Mouse (Mus musculus): ENCODE results near the gene Cldn17. TPM values are rescaled to one million over a fixed set of nuclear protein-coding genes. Genes with fewer than 3 reads are reported as not detected.

Gene Cldn17
- not detected in 2 replicates for polyA plus RNA-seq (2012; ENCODE audit: insufficient read depth, low replicate concordance)

- TF ChIP-seq FLI1 (IDR thresholded peaks at IDR 0.05; ENCODE audit: low read length) (no peak), GATA1 (IDR thresholded peaks at IDR 0.05; ENCODE audit: borderline replicate concordance, low read length) (no peak)
- Histone ChIP-seq H3K4me3 (replicated peaks) (no peak within 1 kb of the TSS), H3K4me1 (no peaks in the 10 kb centered on the region), H3K9me3 (peaks cover 13% of the 10 kb centered on the region), H3K36me3 (replicated peaks; ENCODE audit: low read length) (no peaks in the 10 kb centered on the region), H3K27me3 (replicated peaks) (no peaks in the 10 kb centered on the region)
These were observed at the start of gene Cldn17 for GRCm38 (mm10) chr16:88506878-88507277. Gene Cldn17, minus strand, starts transcription at chr16:88506978.

GRCm38 (mm10) chr16:88542488-88542887 lies 35.7 kb upstream of the Cldn17 start:
- Histone ChIP-seq H3K9me3 (0 out of 2 replicates have a peak, but pooled peaks cover 3% of the 10 kb centered on the region), H3K4me3 (replicated peaks) (no peak overlapping the region), H3K4me1 (no peaks in the 10 kb centered on the region), H3K36me3 (replicated peaks; ENCODE audit: low read length) (no peaks in the 10 kb centered on the region), H3K27me3 (replicated peaks) (no peaks in the 10 kb centered on the region)
- no peak for TF ChIP-seq GATA1 (IDR thresholded peaks at IDR 0.05; ENCODE audit: borderline replicate concordance, low read length)
- no peak for TF ChIP-seq FLI1 (IDR thresholded peaks at IDR 0.05; ENCODE audit: low read length)

- Histone ChIP-seq H3K27me3 (replicated peaks) (no peaks in the 10 kb centered on the region), H3K4me1 (no peaks in the 10 kb centered on the region), H3K36me3 (replicated peaks; ENCODE audit: low read length) (no peaks in the 10 kb centered on the region), H3K4me3 (replicated peaks) (no peak overlapping the region), H3K9me3 (0 out of 2 replicates have a peak, but pooled peaks cover 3% of the 10 kb centered on the region)
- TF ChIP-seq GATA1 (IDR thresholded peaks at IDR 0.05; ENCODE audit: borderline replicate concordance, low read length), result no peak
- TF ChIP-seq FLI1 (IDR thresholded peaks at IDR 0.05; ENCODE audit: low read length), result no peak
These were observed 33.2 kb upstream of the Cldn17 start for GRCm38 (mm10) chr16:88539841-88540487.

- H3K9me3 ChIP-seq, result peaks cover 5% of the 10 kb centered on the region
- H3K4me1 ChIP-seq, result no peaks in the 10 kb centered on the region
- H3K27me3 ChIP-seq (replicated peaks), result no peaks in the 10 kb centered on the region
- TF ChIP-seq GATA1 (IDR thresholded peaks at IDR 0.05; ENCODE audit: borderline replicate concordance, low read length), result no peak
- TF ChIP-seq FLI1 (IDR thresholded peaks at IDR 0.05; ENCODE audit: low read length), result no peak
- H3K4me3 ChIP-seq (replicated peaks), result no peak overlapping the region
- H3K36me3 ChIP-seq (replicated peaks; ENCODE audit: low read length), result no peaks in the 10 kb centered on the region
These were observed 4.6 kb upstream of the Cldn17 start for GRCm38 (mm10) chr16:88511348-88511747.

DNA sequence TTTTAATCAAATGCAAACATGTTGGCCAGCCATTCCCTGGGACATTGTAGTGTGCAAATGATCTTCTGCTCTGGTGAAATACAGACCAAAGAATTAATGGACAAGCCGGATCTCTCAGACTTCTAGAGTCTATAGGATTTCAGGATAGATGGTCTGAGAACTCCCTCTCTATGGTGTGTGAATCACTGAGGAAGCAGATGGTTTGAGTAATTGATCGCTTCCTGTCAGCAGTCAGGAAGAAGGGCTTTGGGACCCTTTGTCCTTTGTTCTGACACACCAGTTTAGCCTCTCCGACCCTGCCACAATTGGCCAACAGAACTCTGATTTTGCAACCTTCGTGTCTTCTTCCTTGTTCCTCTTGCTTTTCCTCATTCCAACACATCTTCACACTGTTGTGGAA lies 1.4 kb upstream of the Cldn17 start:
- H3K9me3 ChIP-seq, result peaks cover 9% of the 10 kb centered on the region
- no peaks in the 10 kb centered on the region for H3K27me3 ChIP-seq (replicated peaks)
- H3K4me3 ChIP-seq (replicated peaks), result no peak overlapping the region
- no peaks in the 10 kb centered on the region for H3K36me3 ChIP-seq (replicated peaks; ENCODE audit: low read length)
- no peaks in the 10 kb centered on the region for H3K4me1 ChIP-seq
- no peak for TF ChIP-seq FLI1 (IDR thresholded peaks at IDR 0.05; ENCODE audit: low read length)
- no peak for TF ChIP-seq GATA1 (IDR thresholded peaks at IDR 0.05; ENCODE audit: borderline replicate concordance, low read length)

GRCm38 (mm10) chr16:88506338-88506737 lies 440 bp downstream of the Cldn17 start:
- Histone ChIP-seq H3K4me3 (replicated peaks) (no peak overlapping the region), H3K36me3 (replicated peaks; ENCODE audit: low read length) (no peaks in the 10 kb centered on the region), H3K9me3 (peaks cover 18% of the 10 kb centered on the region), H3K4me1 (no peaks in the 10 kb centered on the region), H3K27me3 (replicated peaks) (no peaks in the 10 kb centered on the region)
- TF ChIP-seq FLI1 (IDR thresholded peaks at IDR 0.05; ENCODE audit: low read length) (no peak), GATA1 (IDR thresholded peaks at IDR 0.05; ENCODE audit: borderline replicate concordance, low read length) (no peak)

DNA sequence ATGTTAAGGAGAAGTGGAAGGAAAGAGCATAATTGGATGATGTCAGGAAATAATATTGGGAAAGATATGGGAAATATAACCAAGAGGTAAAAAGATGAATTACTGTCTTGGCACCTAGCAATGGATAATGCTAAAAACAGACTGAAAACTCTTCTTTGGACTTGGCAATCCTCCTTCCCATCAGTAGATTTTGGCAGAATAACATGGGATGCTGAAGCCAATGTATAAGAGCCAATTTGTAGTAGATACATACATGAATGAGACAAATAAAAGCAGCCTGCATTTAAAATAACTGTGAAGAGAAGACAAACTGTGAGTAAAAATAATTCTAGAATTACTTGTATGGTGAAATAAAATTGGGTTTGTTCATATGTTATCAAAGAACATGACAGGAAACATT lies 18.7 kb downstream of the Cldn17 start:
- Histone ChIP-seq H3K4me1 (no peaks in the 10 kb centered on the region), H3K27me3 (replicated peaks) (no peaks in the 10 kb centered on the region), H3K9me3 (no peaks in the 10 kb centered on the region), H3K36me3 (replicated peaks; ENCODE audit: low read length) (no peaks in the 10 kb centered on the region), H3K4me3 (replicated peaks) (no peak overlapping the region)
- TF ChIP-seq FLI1 (IDR thresholded peaks at IDR 0.05; ENCODE audit: low read length) (no peak), GATA1 (IDR thresholded peaks at IDR 0.05; ENCODE audit: borderline replicate concordance, low read length) (no peak)

DNA sequence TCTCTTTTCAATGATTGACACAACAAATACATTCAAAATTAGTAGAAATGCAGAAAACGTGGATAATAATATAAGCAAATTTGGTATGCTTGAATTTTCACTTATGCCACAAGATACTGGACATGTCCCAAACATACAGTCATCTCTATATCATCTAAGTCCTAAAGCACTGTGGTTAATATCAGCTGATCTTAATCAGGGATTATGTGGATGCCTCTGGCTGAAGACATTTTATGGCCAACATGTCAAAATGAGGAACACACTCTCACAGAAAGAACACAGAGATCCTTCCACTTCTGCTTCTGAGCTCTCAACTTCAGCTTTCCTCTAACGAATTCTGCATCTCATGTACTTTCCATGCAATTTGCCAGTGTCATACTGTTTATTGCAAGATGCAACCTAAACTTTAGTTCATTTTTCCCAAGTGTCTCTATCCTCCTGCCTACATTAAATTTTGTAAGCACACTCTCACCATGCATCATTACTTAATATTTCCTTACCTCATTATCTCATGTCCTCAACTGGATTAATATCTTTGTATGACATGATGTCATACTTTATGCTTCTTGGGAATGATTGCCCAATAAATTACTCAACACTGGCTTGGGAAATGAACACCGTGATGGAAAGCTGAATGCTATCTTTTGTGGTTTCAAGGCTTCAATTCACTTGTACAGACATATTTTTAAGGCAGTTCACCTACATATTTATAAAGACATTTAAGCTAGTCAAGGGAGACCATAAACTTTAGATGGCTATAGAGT lies 26.6 kb downstream of the Cldn17 start:
- Histone ChIP-seq H3K36me3 (replicated peaks; ENCODE audit: low read length) (no peaks in the 10 kb centered on the region), H3K4me3 (replicated peaks) (no peak overlapping the region), H3K4me1 (no peaks in the 10 kb centered on the region), H3K9me3 (no peaks in the 10 kb centered on the region), H3K27me3 (replicated peaks) (no peaks in the 10 kb centered on the region)
- TF ChIP-seq FLI1 (IDR thresholded peaks at IDR 0.05; ENCODE audit: low read length), result no peak
- TF ChIP-seq GATA1 (IDR thresholded peaks at IDR 0.05; ENCODE audit: borderline replicate concordance, low read length), result no peak

DNA sequence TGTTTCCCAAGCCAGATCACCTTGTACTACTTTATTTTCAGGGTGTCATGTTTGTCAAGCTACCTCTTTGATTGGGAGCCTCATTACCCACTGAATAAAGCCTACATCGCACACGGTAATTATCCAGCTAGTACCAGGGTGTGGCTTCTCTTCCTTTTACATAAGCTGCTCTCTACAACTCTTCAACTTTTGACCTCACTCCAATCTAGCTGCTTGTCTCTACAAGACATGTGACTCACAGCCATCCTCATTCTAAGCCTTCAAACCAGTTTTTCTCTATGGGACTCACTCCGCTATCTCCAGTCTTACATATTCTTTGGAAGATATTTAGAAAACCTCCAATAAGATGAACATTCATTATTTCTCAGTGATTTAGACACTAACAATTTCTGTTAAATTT lies 43.5 kb downstream of the Cldn17 start:
- Histone ChIP-seq H3K27me3 (replicated peaks) (no peaks in the 10 kb centered on the region), H3K4me1 (no peaks in the 10 kb centered on the region), H3K36me3 (replicated peaks; ENCODE audit: low read length) (no peaks in the 10 kb centered on the region), H3K9me3 (0 out of 2 replicates have a peak, but pooled peaks cover 5% of the 10 kb centered on the region), H3K4me3 (replicated peaks) (no peak overlapping the region)
- TF ChIP-seq FLI1 (IDR thresholded peaks at IDR 0.05; ENCODE audit: low read length) (no peak), GATA1 (IDR thresholded peaks at IDR 0.05; ENCODE audit: borderline replicate concordance, low read length) (no peak)

Other genes with a start within 250 kb of the Cldn17 start
- gene Grik1, start 216.7 kb downstream of the Cldn17 start, polyA plus RNA-seq (2012; ENCODE audit: insufficient read depth, low replicate concordance), result not detected in 2 replicates
- gene Cldn8, start 56.2 kb upstream of the Cldn17 start, polyA plus RNA-seq (2012; ENCODE audit: insufficient read depth, low replicate concordance), result not detected in 2 replicates
- not detected in 2 replicates for gene Krtap24-1, start 105.3 kb upstream of the Cldn17 start, polyA plus RNA-seq (2012; ENCODE audit: insufficient read depth, low replicate concordance)
- not detected in 2 replicates for gene 2310079G19Rik, start 120.7 kb upstream of the Cldn17 start, polyA plus RNA-seq (2012; ENCODE audit: insufficient read depth, low replicate concordance)
- not detected in 2 replicates for gene Krtap26-1, start 140.8 kb upstream of the Cldn17 start, polyA plus RNA-seq (2012; ENCODE audit: insufficient read depth, low replicate concordance)
- not detected in 2 replicates for gene Krtap27-1, start 164.7 kb upstream of the Cldn17 start, polyA plus RNA-seq (2012; ENCODE audit: insufficient read depth, low replicate concordance)
- gene 2310061N02Rik, start 201.0 kb upstream of the Cldn17 start, polyA plus RNA-seq (2012; ENCODE audit: insufficient read depth, low replicate concordance), result not detected in 2 replicates
- gene Krtap13-1, start 221.9 kb upstream of the Cldn17 start, polyA plus RNA-seq (2012; ENCODE audit: insufficient read depth, low replicate concordance), result not detected in 2 replicates
- not detected in 2 replicates for gene Krtap13, start 244.7 kb upstream of the Cldn17 start, polyA plus RNA-seq (2012; ENCODE audit: insufficient read depth, low replicate concordance)